Comparison of ENCODE assay signal across 14 mouse cellular contexts in genomic region chr7:119976256-119976655, GRCm38 (mm10).
DNase-seq lines count a peak whose midpoint lies in the region; ATAC-seq lines count a peak whose summit lies in the region.
"Had no signal": no experiment of that assay in that cellular context is flagged by ENCODE, and none has a peak within 500 bp of the region (broad histone marks: within the 10 kb centered on the region; RNA-seq: fewer than 3 reads in every experiment).

No protein-coding gene starts in this region.

- DNase-seq in cerebellum, adult 11-12 months: peak; percentile 20
- no peak for DNase-seq in cerebellum, adult 8-10 months
- peak; percentile 76 for DNase-seq in kidney, adult 18-20 months
- peak; percentile 25 to 27 for DNase-seq in cerebellum, adult 18-20 months
- peak; percentile 85 to 87 for DNase-seq in kidney, adult 8-10 months
- no peak for DNase-seq in natural killer cell, adult 2 months (ENCODE audit: low spot score in 2 of 2)
- DNase-seq: B cell, adult 2 months; liver, postnatal 0 days; thymus, postnatal 36 days had no signal

- no peak overlapping the region for H3K4me2 ChIP-seq in kidney, embryonic 15.5 days
- no peak overlapping the region for H3K4me2 ChIP-seq in liver, embryonic 12.5 days
- H3K4me2 ChIP-seq: hindbrain, embryonic 13.5 days had no signal

- WGBS in kidney, embryonic 15.5 days: 72% methylated on average over 6 of the region's 6 CpGs
- whole genome bisulfite sequencing in liver, embryonic 12.5 days (ENCODE audit: insufficient replicate concordance): 54% methylated on average over 6 of the region's 6 CpGs

- no peaks in the 10 kb centered on the region for H3K9me3 ChIP-seq in kidney, embryonic 15.5 days (replicated peaks)
- H3K9me3 ChIP-seq in liver, embryonic 12.5 days (replicated peaks): no peaks in the 10 kb centered on the region
- H3K9me3 ChIP-seq: forebrain, embryonic 10.5 days; G1E; hindbrain, embryonic 13.5 days had no signal

- no peak overlapping the region for H3K4me3 ChIP-seq in kidney, embryonic 15.5 days (replicated peaks)
- no peak overlapping the region for H3K4me3 ChIP-seq in liver, embryonic 12.5 days
- H3K4me3 ChIP-seq: forebrain, embryonic 10.5 days; hindbrain, embryonic 13.5 days had no signal

- H3K27ac ChIP-seq in kidney, embryonic 15.5 days: no peak overlapping the region
- no peak overlapping the region for H3K27ac ChIP-seq in liver, embryonic 12.5 days
- H3K27ac ChIP-seq: forebrain, embryonic 10.5 days; hindbrain, embryonic 13.5 days had no signal

- H3K36me3 ChIP-seq in kidney, embryonic 15.5 days: no peaks in the 10 kb centered on the region
- no peaks in the 10 kb centered on the region for H3K36me3 ChIP-seq in liver, embryonic 12.5 days
- H3K36me3 ChIP-seq: forebrain, embryonic 10.5 days; G1E; hindbrain, embryonic 13.5 days had no signal

- H3K9ac ChIP-seq in kidney, embryonic 15.5 days: no peak overlapping the region
- H3K9ac ChIP-seq in liver, embryonic 12.5 days: no peak overlapping the region
- H3K9ac ChIP-seq: hindbrain, embryonic 13.5 days; liver, postnatal 0 days had no signal

- no peaks in the 10 kb centered on the region for H3K27me3 ChIP-seq in kidney, embryonic 15.5 days
- no peaks in the 10 kb centered on the region for H3K27me3 ChIP-seq in liver, embryonic 12.5 days (replicated peaks)
- H3K27me3 ChIP-seq: hindbrain, embryonic 13.5 days had no signal

- no peak for ATAC-seq in kidney, embryonic 15.5 days (replicated peaks; ENCODE audit: low FRiP score)
- no peak for ATAC-seq in liver, embryonic 12.5 days
- ATAC-seq: liver, postnatal 0 days had no signal

- H3K4me1 ChIP-seq in kidney, embryonic 15.5 days: no peaks in the 10 kb centered on the region
- no peaks in the 10 kb centered on the region for H3K4me1 ChIP-seq in liver, embryonic 12.5 days
- H3K4me1 ChIP-seq: forebrain, embryonic 10.5 days; hindbrain, embryonic 13.5 days had no signal

Comparison
In these comparisons a context has a peak if more than half of its experiments do, and no peak if none do; other contexts are left out.
1. DNase-seq: peak in cerebellum, adult 11-12 months (single experiment), kidney, adult 18-20 months (single experiment), cerebellum, adult 18-20 months (2 of 2) and kidney, adult 8-10 months (2 of 2); none in cerebellum, adult 8-10 months (single experiment) and natural killer cell, adult 2 months (0 of 2).